Mouse (Mus musculus): ENCODE results near the gene Cuedc1.

DNA sequence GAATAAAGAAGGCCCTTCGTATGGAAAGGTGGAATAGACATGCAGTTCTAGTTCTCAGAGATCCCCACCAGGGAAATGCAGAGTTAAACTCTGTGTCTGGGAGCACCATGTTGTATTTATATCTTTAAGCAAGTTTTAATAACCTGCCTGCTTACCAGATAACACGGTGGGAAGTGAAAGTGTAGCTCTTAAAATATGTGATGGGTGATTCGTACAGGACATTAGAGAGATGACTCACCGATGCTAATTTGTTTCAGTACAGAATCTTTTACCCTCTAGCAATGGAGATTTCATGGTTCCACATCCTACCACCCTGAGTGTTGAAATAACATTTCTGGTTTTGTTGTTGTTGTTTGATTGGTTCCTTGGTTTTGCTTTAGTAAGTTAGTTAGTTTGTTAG lies 27.5 kb upstream of the Cuedc1 start:
- TF ChIP-seq CTCF (IDR thresholded peaks at IDR 0.05; ENCODE audit: borderline replicate concordance, insufficient read depth, low read depth, low read length) (no peak), POLR2A (IDR thresholded peaks at IDR 0.05; ENCODE audit: borderline replicate concordance, insufficient read depth, low read length) (no peak)
